Mouse (Mus musculus) megakaryocyte, embryonic 14.5 days (primary cell): ENCODE measurements around the gene Topaz1.

ENCODE experiments used
- FLI1 ChIP-seq: IDR thresholded peaks from 2 replicates; pipeline ENCODE4 v1.6.1; 2012; ENCODE audit warnings: low read length, inconsistent platforms, mixed read lengths
- GATA1 ChIP-seq: IDR thresholded peaks from 3 replicates; pipeline ENCODE4 v1.6.1; 2012; ENCODE audit warnings: mixed read lengths, low read length, inconsistent platforms, borderline replicate concordance

GRCm38 (mm10) chr9:122736742-122737141, 10.4 kb upstream of the Topaz1 start:
- TF ChIP-seq GATA1, result no peak
- no peak for TF ChIP-seq FLI1
